Mouse (Mus musculus) intestine, postnatal 0 days (tissue): Measurements from ENCODE around the gene Gla. TPM values are rescaled to one million over a fixed set of nuclear protein-coding genes. Genes with fewer than 3 reads are reported as not detected.

Experiments
- ATAC-seq: fragments of 200-750 bp; cut with Nextera tagmentation; 2 replicates; pipeline ENCODE4 v1.8.0; 2017; ENCODE audit warnings: mild to moderate bottlenecking, moderate TSS enrichment, moderate library complexity
- H3K27ac ChIP-seq: fragments of 300-500 bp; sonication (generic); 2 replicates; pipeline ENCODE4 v1.5.1; 2014; ENCODE audit warnings: mild to moderate bottlenecking, low read depth, low read length, moderate library complexity
- H3K27me3 ChIP-seq: fragments of 300-500 bp; sonication (generic); replicated peaks from 2 replicates; pipeline ENCODE4 v1.6.1; 2014; ENCODE audit warnings: low read length, mixed read lengths; ENCODE audit not compliant: control insufficient read depth, insufficient read depth
- H3K36me3 ChIP-seq: fragments of 300-500 bp; sonication (generic); 2 replicates; pipeline ENCODE4 v1.6.1; 2014; ENCODE audit warnings: mild to moderate bottlenecking, moderate library complexity; ENCODE audit not compliant: control insufficient read depth, insufficient read depth
- H3K4me1 ChIP-seq: fragments of 300-500 bp; sonication (generic); replicated peaks from 2 replicates; pipeline ENCODE4 v1.6.1; 2014; ENCODE audit warnings: antibody characterized with exemption, low read length, mixed read lengths; ENCODE audit not compliant: control insufficient read depth, insufficient read depth
- H3K4me2 ChIP-seq: fragments of 300-500 bp; sonication (generic); replicated peaks from 2 replicates; pipeline ENCODE4 v1.6.1; 2014; ENCODE audit warnings: low read depth, mild to moderate bottlenecking, moderate library complexity
- H3K4me3 ChIP-seq: fragments of 300-500 bp; sonication (generic); 2 replicates; pipeline ENCODE4 v1.5.1; 2014; ENCODE audit warnings: low read depth, low read length
- H3K9ac ChIP-seq: fragments of 300-500 bp; sonication (generic); 2 replicates; pipeline ENCODE4 v1.6.1; 2014; ENCODE audit warnings: mild to moderate bottlenecking, low read depth, low read length
- H3K9me3 ChIP-seq: fragments of 300-500 bp; sonication (generic); 2 replicates; pipeline ENCODE4 v1.6.1; 2016; ENCODE audit warnings: mixed run types; ENCODE audit not compliant: control insufficient read depth
- CTCF ChIP-seq: sonication (generic); IDR thresholded peaks from 2 replicates; pipeline ENCODE4 v1.5.1; 2016; ENCODE audit warnings: low read depth, mild to moderate bottlenecking, control low read depth, antibody characterized with exemption, moderate library complexity
- WGBS: fragments of 180-500 bp; shearing (Covaris S2); extraction: QIAGEN DNeasy Blood & Tissue Kit; methylation state at CpG from one replicate; pipeline ENCODE4 v1.1.7; 2014; 5-methylcytosine and 5-hydroxymethylcytosine counted together
- polyA plus RNA-seq: library from polyadenylated mRNA; unstranded; fragments of >200 nt; fragmentation: Nextera tagmentation; extraction: Ambion mirVana; gene quantifications from 2 replicates; pipeline ENCODE4 v1.2.1, GENCODE M21; 2015

Gla gene
- 25.9 and 26.2 TPM in 2 replicates for polyA plus RNA-seq

- peak; percentile 99 for ATAC-seq
- Histone ChIP-seq H3K9me3 (no peaks in the 10 kb centered on the region), H3K4me3 (peak within 1 kb of the TSS; percentile 57), H3K4me2 (peak within 1 kb of the TSS; percentile 63), H3K27me3 (no peaks in the 10 kb centered on the region), H3K4me1 (no peaks in the 10 kb centered on the region), H3K27ac (peak within 1 kb of the TSS; percentile 88), H3K9ac (peak within 1 kb of the TSS; percentile 59), H3K36me3 (no peaks in the 10 kb centered on the region)
- 24% methylated on average over 33 of the region's 33 CpGs for WGBS
- TF ChIP-seq CTCF = no peak
Measured at GRCm38 (mm10) chrX:134600659-134601379, at the start of gene Gla, which contains the start of gene Hnrnph2. Gla (minus strand) TSS chrX:134601125. Hnrnph2 (plus strand) TSS chrX:134601179.

GRCm38 (mm10) chrX:134648031-134648692 lies 47.2 kb upstream of the Gla start:
- no peak overlapping the region for H3K4me2 ChIP-seq
- no peak for ATAC-seq
- 21% methylated on average over 11 of the region's 11 CpGs for WGBS
- no peak overlapping the region for H3K4me3 ChIP-seq
- H3K9ac ChIP-seq = no peak overlapping the region
- H3K27ac ChIP-seq = no peak overlapping the region
- no peaks in the 10 kb centered on the region for H3K36me3 ChIP-seq
- H3K9me3 ChIP-seq = no peaks in the 10 kb centered on the region
- TF ChIP-seq CTCF = peak; percentile 67
- no peaks in the 10 kb centered on the region for H3K4me1 ChIP-seq
- no peaks in the 10 kb centered on the region for H3K27me3 ChIP-seq

- H3K4me2 ChIP-seq = no peak overlapping the region
Measured at GRCm38 (mm10) chrX:134647421-134647820, 46.5 kb upstream of the Gla start.

GRCm38 (mm10) chrX:134646338-134646737 lies 45.4 kb upstream of the Gla start:
- no peak overlapping the region for H3K9ac ChIP-seq

More at GRCm38 (mm10) chrX:134647421-134647820, 46.5 kb upstream of the Gla start:
- no peaks in the 10 kb centered on the region for H3K27me3 ChIP-seq
- H3K4me1 ChIP-seq = no peaks in the 10 kb centered on the region
- WGBS = 57% methylated on average over 8 of the region's 8 CpGs
- TF ChIP-seq CTCF = no peak
- H3K9ac ChIP-seq = no peak overlapping the region
- H3K27ac ChIP-seq = no peak overlapping the region
- ATAC-seq = no peak
- no peak overlapping the region for H3K4me3 ChIP-seq
- H3K9me3 ChIP-seq = no peaks in the 10 kb centered on the region
- H3K36me3 ChIP-seq = no peaks in the 10 kb centered on the region

GRCm38 (mm10) chrX:134641000-134641760 lies 40.3 kb upstream of the Gla start:
- no peaks in the 10 kb centered on the region for H3K36me3 ChIP-seq
- no peak overlapping the region for H3K9ac ChIP-seq
- H3K4me2 ChIP-seq = no peak overlapping the region
- TF ChIP-seq CTCF = no peak
- H3K27me3 ChIP-seq = no peaks in the 10 kb centered on the region
- ATAC-seq = no peak
- H3K4me3 ChIP-seq = no peak overlapping the region
- H3K9me3 ChIP-seq = no peaks in the 10 kb centered on the region
- WGBS = 59% methylated on average over 10 of the region's 10 CpGs
- H3K4me1 ChIP-seq = no peaks in the 10 kb centered on the region
- no peak overlapping the region for H3K27ac ChIP-seq

More at GRCm38 (mm10) chrX:134646338-134646737, 45.4 kb upstream of the Gla start:
- no peak for TF ChIP-seq CTCF
- 92% methylated on average over 1 of the region's 1 CpGs for WGBS
- Histone ChIP-seq H3K27ac (no peak overlapping the region), H3K4me1 (no peaks in the 10 kb centered on the region), H3K4me2 (no peak overlapping the region), H3K9me3 (no peaks in the 10 kb centered on the region), H3K36me3 (no peaks in the 10 kb centered on the region), H3K27me3 (no peaks in the 10 kb centered on the region), H3K4me3 (no peak overlapping the region)
- ATAC-seq = no peak

GRCm38 (mm10) chrX:134635860-134636259 lies 34.9 kb upstream of the Gla start:
- no peak overlapping the region for H3K4me2 ChIP-seq
- ATAC-seq = peak; percentile 33; the same call in 1 of the 2 replicates

More at GRCm38 (mm10) chrX:134635860-134636259, 34.9 kb upstream of the Gla start:
- no peaks in the 10 kb centered on the region for H3K9me3 ChIP-seq
- no peak for TF ChIP-seq CTCF
- H3K27me3 ChIP-seq = no peaks in the 10 kb centered on the region
- H3K27ac ChIP-seq = no peak overlapping the region
- H3K4me3 ChIP-seq = no peak overlapping the region
- H3K9ac ChIP-seq = no peak overlapping the region
- H3K4me1 ChIP-seq = no peaks in the 10 kb centered on the region
- 41% methylated on average over 3 of the region's 3 CpGs for WGBS
- H3K36me3 ChIP-seq = no peaks in the 10 kb centered on the region
